Mouse (Mus musculus) mesoderm, embryonic 11.5 days (tissue): ENCODE measurements at regions not wholly inside any gene's neighbourhood (a gene's known extent, or its start where the extent isn't known, plus 50 kb on each side); places are given as distances from the start of the nearest gene placed in this dataset.

Experiments
- DNase-seq: peaks from one replicate; pipeline ENCODE4 v3.0.0-alpha.2; 2012; ENCODE audit warnings: low read depth, low spot score

GRCm38 (mm10) chr14:39532689-39533088, 59.8 kb upstream of the Nrg3 start:
- peak; percentile 59 for DNase-seq
